Mouse (Mus musculus) MEL (cell line): ENCODE results near the gene Gzma. TPM values are rescaled to one million over a fixed set of nuclear protein-coding genes. Genes with fewer than 3 reads are reported as not detected.
A peak's percentile ranks its signal among the peaks of the same experiment; 100 is the strongest.

Experiments
- DNase-seq: peaks from one replicate; pipeline ENCODE4 v3.0.0; 2011; ENCODE audit warnings: low read depth, low spot score
- H3K27ac ChIP-seq: 2 replicates; pipeline ENCODE4 v1.5.1; 2012; ENCODE audit warnings: low read depth, mild to moderate bottlenecking, control low read depth, low read length, moderate library complexity; ENCODE audit not compliant: control insufficient read depth
- H3K27me3 ChIP-seq, 2 experiments: fragments of 150-350 bp in 1 of 2; sonication (generic) in 1 of 2; 2 replicates each; pipeline ENCODE4 v1.6.1; 2012; ENCODE audit warnings: low read length in 2 of 2, mild to moderate bottlenecking in 2 of 2, improper control_type of control experiment in 1 of 2, moderate library complexity in 1 of 2; ENCODE audit not compliant: insufficient read depth in 2 of 2, control insufficient read depth in 1 of 2
- H3K36me3 ChIP-seq, 2 experiments: 2 replicates each; pipeline ENCODE4 v1.6.1; 2012 to 2014; ENCODE audit warnings: low read length in 2 of 2, improper control_type of control experiment in 1 of 2, inconsistent platforms in 1 of 2, mild to moderate bottlenecking in 1 of 2; ENCODE audit not compliant: insufficient read depth in 2 of 2, control insufficient read depth in 1 of 2
- H3K4me1 ChIP-seq, 2 experiments: fragments of 150-350 bp in 1 of 2; sonication (generic) in 1 of 2; 2 replicates each; pipeline ENCODE4 v1.6.1; 2012; ENCODE audit warnings: low read length in 2 of 2, improper control_type of control experiment in 1 of 2, mild to moderate bottlenecking in 1 of 2; ENCODE audit not compliant: insufficient read depth in 2 of 2, control insufficient read depth in 1 of 2
- H3K4me3 ChIP-seq, 2 experiments: fragments of 150-350 bp in 1 of 2; sonication (generic) in 1 of 2; 2 replicates each; pipeline ENCODE4 v1.5.1; 2012; ENCODE audit warnings: low read depth in 2 of 2, low read length in 2 of 2, mild to moderate bottlenecking in 2 of 2, moderate library complexity in 2 of 2, control low read depth in 1 of 2, improper control_type of control experiment in 1 of 2; ENCODE audit not compliant: control insufficient read depth in 1 of 2, insufficient read depth in 1 of 2
- H3K79me2 ChIP-seq: 2 replicates; pipeline ENCODE4 v1.6.1; 2012; ENCODE audit warnings: mild to moderate bottlenecking, low read length, moderate library complexity; ENCODE audit not compliant: control insufficient read depth, poor library complexity, insufficient read depth
- H3K9ac ChIP-seq: 2 replicates; pipeline ENCODE4 v1.6.1; 2012; ENCODE audit warnings: low read depth, mild to moderate bottlenecking, control low read depth, low read length, moderate library complexity; ENCODE audit not compliant: control insufficient read depth, poor library complexity, severe bottlenecking
- H3K9me3 ChIP-seq: fragments of 150-350 bp; sonication (generic); replicated peaks from 2 replicates; pipeline ENCODE4 v1.6.1; 2012; ENCODE audit warnings: mild to moderate bottlenecking, low read length, improper control_type of control experiment, moderate library complexity; ENCODE audit not compliant: insufficient read depth
- CHD2 ChIP-seq: IDR thresholded peaks from 2 replicates; pipeline ENCODE4 v1.6.1; 2011; ENCODE audit warnings: low read length, improper control_type of control experiment
- EP300 ChIP-seq, 2 experiments: IDR thresholded peaks; 2 replicates each; pipeline ENCODE4 v1.6.1; 2011; ENCODE audit warnings: improper control_type of control experiment in 2 of 2, low read length in 2 of 2, low read depth in 1 of 2, mild to moderate bottlenecking in 1 of 2
- HCFC1 ChIP-seq: IDR thresholded peaks from 2 replicates; pipeline ENCODE4 v1.6.1; 2012; ENCODE audit warnings: low read depth, mild to moderate bottlenecking, inconsistent platforms, low read length, improper control_type of control experiment, moderate library complexity
- KAT2A ChIP-seq: conservative IDR thresholded peaks from 2 replicates; pipeline ENCODE4 v1.6.1; 2012; ENCODE audit warnings: low read depth, low read length, improper control_type of control experiment, inconsistent platforms
- MAFK ChIP-seq: IDR thresholded peaks from 2 replicates; pipeline ENCODE4 v1.6.1; 2011; ENCODE audit warnings: low read depth, mild to moderate bottlenecking, low read length, improper control_type of control experiment, borderline replicate concordance
- MAX ChIP-seq: IDR thresholded peaks from 2 replicates; pipeline ENCODE4 v1.6.1; 2011; ENCODE audit warnings: low read length, improper control_type of control experiment
- MAZ ChIP-seq: IDR thresholded peaks from 2 replicates; pipeline ENCODE4 v1.6.1; 2012; ENCODE audit warnings: low read depth, mild to moderate bottlenecking, inconsistent platforms, low read length, improper control_type of control experiment
- NELFE ChIP-seq: IDR thresholded peaks from 2 replicates; pipeline ENCODE4 v1.6.1; 2011; ENCODE audit warnings: low read depth, low read length, improper control_type of control experiment
- NRF1 ChIP-seq: IDR thresholded peaks from 2 replicates; pipeline ENCODE4 v1.6.1; 2014; ENCODE audit warnings: low read depth, mild to moderate bottlenecking, inconsistent platforms, low read length, improper control_type of control experiment, moderate library complexity; ENCODE audit not compliant: poor library complexity, insufficient read depth, severe bottlenecking
- POLR2A ChIP-seq, 2 experiments: IDR thresholded peaks; 2 replicates each; pipeline ENCODE4 v1.6.1; 2011 to 2012; ENCODE audit warnings: low read length in 2 of 2, mild to moderate bottlenecking in 2 of 2, control low read depth in 1 of 2, improper control_type of control experiment in 1 of 2, low read depth in 1 of 2, moderate library complexity in 1 of 2; ENCODE audit not compliant: control insufficient read depth in 1 of 2, insufficient read depth in 1 of 2, poor library complexity in 1 of 2
- POLR2AphosphoS5 ChIP-seq: IDR thresholded peaks from 2 replicates; pipeline ENCODE4 v1.6.1; 2012; ENCODE audit warnings: low read depth, borderline replicate concordance, mild to moderate bottlenecking, inconsistent platforms, low read length, moderate library complexity, mixed read lengths
- RCOR1 ChIP-seq: IDR thresholded peaks from 2 replicates; pipeline ENCODE4 v1.6.1; 2012; ENCODE audit warnings: low read depth, mild to moderate bottlenecking, inconsistent platforms, low read length, improper control_type of control experiment
- SIN3A ChIP-seq: IDR thresholded peaks from 2 replicates; pipeline ENCODE4 v1.6.1; 2012; ENCODE audit warnings: low read length, improper control_type of control experiment, inconsistent platforms
- TBP ChIP-seq: IDR thresholded peaks from 2 replicates; pipeline ENCODE4 v1.8.0; 2011; ENCODE audit warnings: low read depth, low read length, improper control_type of control experiment
- TCF12 ChIP-seq: IDR thresholded peaks from 2 replicates; pipeline ENCODE4 v1.6.1; 2014; ENCODE audit warnings: low read depth, mild to moderate bottlenecking, inconsistent platforms, low read length, improper control_type of control experiment, moderate library complexity
- UBTF ChIP-seq: IDR thresholded peaks from 2 replicates; pipeline ENCODE4 v1.6.1; 2012; ENCODE audit warnings: low read depth, mild to moderate bottlenecking, inconsistent platforms, low read length, improper control_type of control experiment, moderate library complexity, borderline replicate concordance; ENCODE audit not compliant: insufficient read depth
- ZC3H11A ChIP-seq: IDR thresholded peaks from 2 replicates; pipeline ENCODE4 v1.6.1; 2012; ENCODE audit warnings: low read depth, mild to moderate bottlenecking, inconsistent platforms, low read length, improper control_type of control experiment
- ZKSCAN1 ChIP-seq: IDR thresholded peaks from 2 replicates; pipeline ENCODE4 v1.6.1; 2012; ENCODE audit warnings: low read depth, mild to moderate bottlenecking, inconsistent platforms, low read length, improper control_type of control experiment, moderate library complexity
- ZMIZ1 ChIP-seq: IDR thresholded peaks from 2 replicates; pipeline ENCODE4 v1.6.1; 2012; ENCODE audit warnings: low read depth, mild to moderate bottlenecking, inconsistent platforms, low read length, improper control_type of control experiment, moderate library complexity
- ZNF384 ChIP-seq: IDR thresholded peaks from 2 replicates; pipeline ENCODE4 v1.6.1; 2012; ENCODE audit warnings: low read depth, mild to moderate bottlenecking, inconsistent platforms, low read length, improper control_type of control experiment
- polyA plus RNA-seq, 2 experiments: library from polyadenylated mRNA; stranded (reverse) in 1 of 2; unstranded in 1 of 2; fragments of >175 nt in 1 of 2; fragments of >200 nt in 1 of 2; gene quantifications; 2 replicates each; pipeline versions ENCODE4 v1.2.1 to v1.2.4; 2012; ENCODE audit warnings: low replicate concordance in 2 of 2, low read depth in 1 of 2; ENCODE audit not compliant: insufficient read length in 2 of 2, insufficient read depth in 1 of 2, missing spikeins in 1 of 2
- total RNA-seq: library from RNA; depleted of rRNA; stranded (reverse); fragments of 300-350 nt; gene quantifications from 2 replicates; pipeline ENCODE4 v1.2.3, GENCODE M21; 2012

Gzma gene
- total and polyA plus RNA-seq, 3 experiments: not detected

DNA sequence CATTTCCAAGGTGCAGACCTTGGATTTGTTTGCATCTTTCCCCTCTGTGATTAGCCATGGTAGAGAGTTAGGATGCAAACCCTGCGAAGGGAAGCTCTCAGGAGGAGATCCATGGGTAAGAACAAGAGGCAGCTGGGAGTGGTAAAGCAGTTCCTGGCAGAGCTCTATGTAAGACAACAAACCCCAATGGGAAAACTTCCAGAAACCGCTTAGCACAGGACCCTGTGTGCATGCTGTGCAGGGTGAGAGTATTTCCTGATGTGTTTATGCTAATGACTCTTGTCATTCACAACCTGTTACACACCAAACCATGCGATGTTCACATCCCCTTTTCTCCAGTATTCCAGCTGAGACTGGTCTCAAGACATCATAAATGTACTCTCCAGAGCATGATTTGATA, 3.8 kb downstream of the Gzma start:
- Histone ChIP-seq H3K4me1 (peaks cover 0 to 5% of the 10 kb centered on the region in 2 experiments; a peak in 2 of 4 replicates), H3K79me2 (no peaks in the 10 kb centered on the region), H3K27ac (no peak overlapping the region), H3K9ac (no peak overlapping the region), H3K27me3 (no peaks in the 10 kb centered on the region; a peak in 1 of 4 replicates), H3K36me3 (peaks cover 0 to 2% of the 10 kb centered on the region in 2 experiments; a peak in 1 of 4 replicates), H3K4me3 (no peak overlapping the region), H3K9me3 (no peaks in the 10 kb centered on the region)
- DNase-seq: no peak
- TF ChIP-seq MAZ: no peak
- no peak for TF ChIP-seq MAX
- no peak for TF ChIP-seq EP300 (IDR thresholded peaks at IDR 0.05; ENCODE audit: low read depth in 1 of 2, low read length in 2 of 2)
- no peak for TF ChIP-seq SIN3A
- TF ChIP-seq ZC3H11A: no peak
- no peak for TF ChIP-seq ZNF384
- no peak for TF ChIP-seq MAFK
- no peak for TF ChIP-seq RCOR1
- no peak for TF ChIP-seq KAT2A
- no peak for TF ChIP-seq TBP
- TF ChIP-seq NRF1: no peak
- no peak for TF ChIP-seq NELFE
- TF ChIP-seq ZMIZ1: no peak
- no peak for TF ChIP-seq CHD2
- TF ChIP-seq UBTF: no peak
- no peak for TF ChIP-seq HCFC1
- no peak for TF ChIP-seq POLR2A (IDR thresholded peaks at IDR 0.05; ENCODE audit: control insufficient read depth in 1 of 2, insufficient read depth in 1 of 2, low read depth in 1 of 2, low read length in 2 of 2, poor library complexity in 1 of 2)
- no peak for TF ChIP-seq POLR2AphosphoS5

DNA sequence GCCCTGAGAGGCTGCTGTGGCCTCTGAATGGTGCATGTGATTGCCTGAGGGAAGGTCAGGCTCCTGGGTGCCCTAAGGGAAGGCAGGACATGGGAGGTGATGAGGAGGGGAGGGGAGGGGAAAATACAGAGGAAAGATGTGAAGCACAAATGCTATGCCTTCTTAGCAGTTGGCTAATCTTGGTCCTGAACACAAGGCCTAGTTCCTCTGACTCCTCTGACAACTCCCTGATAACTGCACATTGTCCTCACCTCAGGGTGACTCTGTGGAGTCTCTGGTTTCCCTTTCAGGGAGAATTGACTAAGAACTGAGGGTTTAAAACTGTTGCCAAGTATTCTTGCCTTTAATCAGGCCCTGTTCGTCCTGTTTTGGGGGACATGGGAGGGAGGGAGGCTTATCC, 6.2 kb downstream of the Gzma start:
- no peak overlapping the region for H3K27ac ChIP-seq
- no peaks in the 10 kb centered on the region; a peak in 1 of 4 replicates for H3K27me3 ChIP-seq
- H3K9me3 ChIP-seq: no peaks in the 10 kb centered on the region
- H3K4me1 ChIP-seq: peaks cover 0 to 5% of the 10 kb centered on the region in 2 experiments; a peak in 2 of 4 replicates
- peaks cover 0 to 2% of the 10 kb centered on the region in 2 experiments; a peak in 1 of 4 replicates for H3K36me3 ChIP-seq
- TF ChIP-seq MAZ (no peak), EP300 (IDR thresholded peaks at IDR 0.05; ENCODE audit: low read depth in 1 of 2, low read length in 2 of 2) (peak; percentile 51 to 53), TCF12 (peak; percentile 24; the same call in 1 of the 2 replicates), ZKSCAN1 (no peak)
- H3K4me3 ChIP-seq: no peak overlapping the region
- no peak overlapping the region for H3K9ac ChIP-seq
- DNase-seq: peak; percentile 35
- no peaks in the 10 kb centered on the region for H3K79me2 ChIP-seq
